Mouse (Mus musculus): ENCODE results near the gene Zmynd12.

DNA sequence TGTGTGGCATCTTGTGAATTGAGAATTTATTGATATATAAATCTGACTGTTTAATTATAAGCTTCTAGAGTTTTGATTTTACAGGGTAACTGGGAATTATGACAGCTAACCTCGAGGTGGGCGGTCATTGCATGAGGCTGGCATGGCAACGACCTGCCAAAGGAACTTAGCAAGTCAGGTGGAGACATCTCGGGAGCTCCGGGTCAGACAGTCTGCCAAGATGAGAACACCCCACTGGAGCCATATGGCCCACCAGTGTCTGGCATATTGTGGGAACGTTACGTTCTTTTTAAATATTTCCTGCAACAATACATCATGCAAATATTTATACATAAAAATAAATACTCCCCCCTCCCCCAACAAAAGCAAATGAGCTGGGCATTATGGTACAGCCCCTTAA, 23.9 kb upstream of the Zmynd12 start:
- TF ChIP-seq CTCF (IDR thresholded peaks at IDR 0.05) (no peak), POLR2A (IDR thresholded peaks at IDR 0.05; ENCODE audit: insufficient read depth, low read depth, low read length) (no peak)

Measured in heart, adult 2 months (tissue).